12 mouse cellular contexts compared by ENCODE assay signal in the genomic region with DNA sequence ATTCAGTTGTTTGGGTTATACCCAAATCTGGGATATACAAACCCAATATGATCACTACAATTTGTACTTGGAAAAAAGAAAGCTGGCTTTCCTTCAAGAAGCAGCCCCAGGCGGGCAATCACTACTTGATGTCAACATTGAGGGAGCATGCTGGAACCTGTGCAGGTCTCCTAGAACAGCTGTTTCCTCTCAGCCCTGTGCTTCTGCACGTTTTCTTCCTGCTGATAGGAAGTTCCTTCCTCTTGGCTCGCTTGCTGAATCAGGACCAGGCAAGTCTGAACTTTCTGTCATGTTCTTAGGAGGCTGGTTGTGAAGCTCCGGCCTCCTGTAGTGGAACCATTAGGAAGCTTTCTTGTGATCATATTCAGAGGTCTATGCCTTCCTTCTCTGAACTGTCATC.
"Had no signal": no experiment of that assay in that cellular context is flagged by ENCODE, and none has a peak within 500 bp of the region (broad histone marks: within the 10 kb centered on the region; RNA-seq: fewer than 3 reads in every experiment).

No protein-coding gene starts in this region.

- H3K36me3 ChIP-seq: limb, embryonic 12.5 days; midbrain, embryonic 13.5 days; stomach, embryonic 15.5 days had no signal

- H3K27ac ChIP-seq: limb, embryonic 12.5 days; liver, embryonic 14.5 days; midbrain, embryonic 13.5 days; stomach, embryonic 15.5 days had no signal

- ATAC-seq: midbrain, embryonic 13.5 days had no signal

- DNase-seq: kidney, postnatal 25 days; layer of hippocampus, adult 9-11 months; layer of hippocampus, postnatal 36 days; lung, adult 18-20 months; lung, postnatal 36 days; right cerebral cortex, postnatal 14 days; thymus, adult 2 months; thymus, postnatal 25 days had no signal

- H3K4me3 ChIP-seq: limb, embryonic 12.5 days; midbrain, embryonic 13.5 days; stomach, embryonic 15.5 days had no signal

- H3K9ac ChIP-seq: limb, embryonic 12.5 days; liver, embryonic 14.5 days; midbrain, embryonic 13.5 days; stomach, embryonic 15.5 days had no signal

- H3K4me2 ChIP-seq: limb, embryonic 12.5 days; midbrain, embryonic 13.5 days; stomach, embryonic 15.5 days had no signal

- H3K4me1 ChIP-seq: stomach, embryonic 15.5 days had no signal

- H3K27me3 ChIP-seq: limb, embryonic 12.5 days; midbrain, embryonic 13.5 days; stomach, embryonic 15.5 days had no signal

- H3K9me3 ChIP-seq: limb, embryonic 12.5 days; midbrain, embryonic 13.5 days; stomach, embryonic 15.5 days had no signal
